Mouse (Mus musculus) c-Kit-positive CD71-positive TER-119-positive erythroid progenitor cells, embryonic 14.5 days (primary cell): Measurements from ENCODE around the gene 1700014D04Rik.
"Not testable (repeated sequence)": the region's sequence is repeated elsewhere in the genome, so short reads cannot be mapped to it uniquely, and the experiment has no call there.

Experiments used
- DNase-seq: peaks from one replicate; pipeline ENCODE4 v3.0.0-alpha.2; 2013; ENCODE audit warnings: low spot score

Gene 1700014D04Rik

DNA sequence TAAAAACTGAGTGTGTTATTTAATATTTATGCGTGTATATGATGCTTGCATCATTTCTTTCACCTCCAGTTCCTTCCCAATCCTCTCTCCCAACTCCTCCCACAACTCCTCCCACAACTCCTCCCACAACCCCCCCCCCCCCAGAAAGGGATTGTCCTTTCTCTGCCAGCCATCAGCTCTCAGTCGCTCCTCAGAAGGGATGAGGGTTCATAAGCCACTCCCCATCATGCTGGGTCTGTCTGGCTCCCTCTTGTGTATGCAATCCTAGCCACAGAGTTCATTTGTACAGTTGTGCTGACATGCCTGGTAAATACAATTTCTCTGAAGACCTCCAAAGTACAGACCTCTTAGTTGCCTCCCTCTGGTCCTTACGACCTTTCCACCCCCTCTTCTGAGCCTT lies 11.4 kb downstream of the 1700014D04Rik start:
- DNase-seq = peak; percentile 50

DNA sequence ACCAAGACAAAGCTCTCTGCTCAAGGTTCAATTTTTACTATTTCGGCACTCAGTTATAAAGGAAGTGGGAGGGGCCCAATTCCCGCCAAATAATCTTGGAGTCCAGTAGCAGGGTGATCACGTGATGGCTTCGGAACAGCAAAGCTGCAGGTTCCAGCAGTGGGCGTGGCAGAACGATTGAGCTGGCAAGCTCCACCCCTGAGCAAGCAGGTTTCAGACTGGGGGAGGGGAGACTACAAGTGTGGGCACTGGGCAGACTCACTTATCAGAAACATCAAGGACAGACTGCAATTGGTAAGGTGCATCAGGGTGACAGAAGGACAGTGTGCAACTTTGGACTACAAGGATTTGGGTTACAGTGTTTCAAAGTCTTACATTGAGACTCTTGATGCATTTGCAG lies 12.2 kb downstream of the 1700014D04Rik start:
- peak; percentile 53 for DNase-seq

DNA sequence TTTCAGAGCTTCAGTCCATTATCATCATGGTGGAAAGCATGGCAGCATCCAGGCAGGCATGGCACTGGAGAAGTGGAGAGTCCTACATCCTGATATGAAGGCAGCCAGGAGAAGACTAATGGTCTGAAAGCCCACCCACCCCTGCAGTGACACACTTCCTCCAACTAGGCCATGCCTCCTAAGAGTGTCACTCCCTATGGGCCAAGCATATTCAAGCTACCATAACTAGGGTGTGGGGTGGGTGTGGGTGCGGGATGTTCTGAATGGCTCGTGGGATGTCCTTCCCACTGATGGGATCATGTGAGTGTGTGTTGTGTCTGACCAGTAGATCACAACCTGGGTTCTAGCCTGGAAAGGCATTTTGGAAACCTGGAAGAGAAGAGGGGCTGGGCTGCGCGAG lies 12.6 kb downstream of the 1700014D04Rik start:
- DNase-seq = no peak

DNA sequence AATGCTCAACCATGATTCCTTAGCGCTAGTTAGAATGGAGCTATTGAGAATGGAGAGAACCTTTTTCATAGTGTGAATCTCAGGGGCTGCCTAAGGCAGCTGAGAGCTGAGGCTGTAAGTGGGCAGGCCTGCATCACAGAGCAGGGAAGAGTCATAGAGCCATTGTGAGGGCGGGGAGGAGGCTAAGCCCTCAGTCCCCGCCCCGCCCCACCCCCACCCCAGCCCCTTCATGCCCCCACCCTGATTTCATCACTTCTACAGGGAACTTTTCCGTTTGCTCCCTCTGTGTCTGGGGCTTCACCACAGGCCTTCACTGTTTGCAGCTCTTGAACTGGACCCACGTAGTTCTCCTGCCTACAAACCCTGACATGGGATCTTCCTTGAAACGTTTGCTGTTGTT lies 14.9 kb downstream of the 1700014D04Rik start, which contains the start of gene Spata31d1d:
Spata31d1d (minus strand) TSS at position 101 of the 400 bp plus-strand sequence.
- no peak for DNase-seq

DNA sequence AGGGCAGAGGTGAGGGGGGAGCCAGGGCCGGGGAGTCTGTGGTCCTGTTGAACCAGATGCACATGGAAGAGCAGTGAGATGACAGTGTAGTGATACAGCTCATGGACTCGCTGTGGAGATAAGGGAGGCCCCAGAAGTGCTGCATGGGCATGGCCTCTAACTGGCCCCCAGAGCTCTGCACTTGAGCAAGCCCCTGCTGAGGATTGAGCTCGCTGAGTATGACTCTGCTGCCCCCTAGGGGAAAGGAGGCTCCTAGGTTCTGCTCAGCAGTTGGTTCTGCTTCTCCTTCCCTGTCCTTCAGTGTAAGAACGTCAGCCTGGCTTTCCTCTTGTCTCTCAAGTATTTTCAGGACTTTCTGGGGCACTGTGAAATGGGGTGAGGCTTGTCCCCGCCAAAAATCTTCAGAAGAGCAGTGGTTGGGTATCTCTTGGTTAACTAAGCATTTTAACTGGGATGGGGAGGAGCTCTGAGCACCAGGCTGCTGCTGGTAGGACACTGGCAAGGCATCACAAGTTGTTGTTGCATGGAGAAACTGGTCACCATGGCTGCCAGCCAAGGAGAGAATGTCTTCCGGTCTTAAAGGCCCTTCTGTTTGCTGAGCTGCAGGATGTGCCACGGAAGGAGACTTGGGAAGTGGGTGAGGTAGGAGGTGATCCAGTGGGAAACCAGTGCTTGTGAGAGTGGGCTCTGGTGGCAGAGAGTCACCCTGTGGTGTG lies 18.0 kb downstream of the 1700014D04Rik start:
- peak; percentile 83 for DNase-seq

DNA sequence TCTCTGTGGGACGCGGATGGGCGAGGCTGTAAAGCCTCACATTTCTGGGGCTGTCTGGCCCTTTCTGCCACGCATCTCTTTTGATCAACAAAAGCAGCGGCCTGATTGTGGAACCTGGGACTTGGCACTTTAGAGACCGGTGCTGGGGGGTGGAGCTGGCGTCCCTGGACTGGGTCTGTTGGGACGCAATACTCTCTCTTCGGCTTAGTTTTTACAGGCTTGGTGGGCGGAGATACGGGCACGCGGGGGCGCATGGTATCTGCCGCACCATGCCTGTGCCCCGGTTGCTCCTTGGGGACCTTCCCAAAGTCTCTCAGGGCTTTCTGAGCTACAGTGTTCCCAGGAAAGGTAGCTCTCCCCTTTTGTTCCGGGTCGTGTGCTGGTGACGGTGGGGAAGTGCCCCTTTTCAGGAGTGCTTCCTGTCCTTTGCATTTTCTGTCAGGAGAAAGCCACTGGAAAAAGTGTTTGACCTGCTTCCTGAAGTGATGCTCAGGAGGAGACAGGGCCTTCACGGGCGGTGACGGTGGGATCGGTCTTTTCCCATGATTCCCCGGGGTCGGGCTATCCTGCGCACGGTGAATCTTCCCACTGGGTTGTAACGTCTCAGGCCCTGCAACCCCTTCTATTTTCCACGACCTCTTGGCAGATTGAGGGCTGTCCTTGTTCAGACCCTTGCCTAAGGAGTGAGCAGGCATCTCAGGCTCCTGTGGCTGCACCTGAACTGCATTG lies 20.2 kb downstream of the 1700014D04Rik start:
- DNase-seq = no peak

DNA sequence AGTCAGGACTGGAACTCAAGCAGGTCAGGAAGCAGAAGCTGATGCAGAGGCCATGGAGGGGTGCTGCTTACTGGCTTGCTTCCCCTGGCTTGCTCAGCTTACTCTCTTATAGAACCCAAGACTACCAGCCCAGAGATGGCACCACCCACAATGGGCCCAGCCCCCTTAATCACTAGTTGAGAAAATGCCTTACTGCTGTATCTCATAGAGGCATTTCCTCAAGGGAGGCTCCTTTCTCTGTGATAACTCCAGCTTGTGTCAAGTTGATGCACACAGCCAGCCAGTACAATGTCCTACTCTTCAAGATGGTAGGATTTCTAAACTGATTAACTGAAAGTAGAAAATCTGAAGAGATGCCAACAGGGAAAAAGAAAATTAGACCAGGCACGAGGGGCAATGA lies 24.5 kb downstream of the 1700014D04Rik start:
- DNase-seq = not testable (repeated sequence)

DNA sequence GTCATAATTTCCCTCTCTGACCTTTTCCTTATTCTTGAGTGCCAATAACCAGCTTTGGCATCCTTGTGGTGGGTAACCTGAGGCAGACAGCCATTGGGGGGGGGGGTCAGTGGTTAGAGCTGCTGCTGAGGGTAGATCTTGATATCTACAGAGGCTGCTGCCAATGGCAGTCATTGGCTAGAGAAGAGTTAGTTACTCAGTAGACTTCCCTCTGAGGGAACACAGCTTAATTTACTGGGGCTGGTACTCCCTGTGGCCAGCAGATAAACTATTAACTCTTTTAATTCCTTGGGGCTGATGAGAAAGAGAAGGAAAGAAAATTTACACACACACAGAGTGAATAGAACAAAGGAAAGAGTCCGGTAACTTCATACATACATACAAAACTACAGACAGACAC lies 27.1 kb downstream of the 1700014D04Rik start:
- no peak for DNase-seq

DNA sequence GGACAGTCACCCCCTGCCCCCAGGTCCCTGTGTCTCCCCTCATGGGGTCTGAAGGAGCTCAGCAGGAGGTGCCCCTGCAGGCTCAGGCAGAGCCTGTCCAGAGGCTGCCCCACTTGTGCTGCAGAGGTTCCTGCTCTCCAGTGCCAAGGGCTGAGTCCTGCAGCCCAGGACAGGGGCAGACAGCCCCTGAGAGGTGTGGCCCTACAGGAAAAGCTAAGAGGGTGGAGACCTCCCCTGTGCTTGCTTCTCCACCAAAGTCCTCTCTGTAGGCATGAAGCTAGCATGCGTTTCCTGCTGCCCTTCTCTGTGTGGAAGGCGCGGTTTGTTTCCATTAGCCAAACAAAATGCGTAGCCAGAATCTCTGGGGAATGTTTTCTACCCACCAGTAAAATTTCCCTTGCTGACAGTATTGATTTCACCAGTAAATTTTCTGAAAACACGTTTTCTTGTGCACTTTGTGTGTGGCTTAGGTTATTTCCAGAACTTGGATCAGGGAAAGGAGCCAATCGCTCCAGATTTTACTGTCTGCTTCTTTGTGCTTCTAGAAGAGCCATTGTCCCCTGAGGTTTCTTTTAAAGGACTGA lies 27.6 kb downstream of the 1700014D04Rik start:
- not testable (repeated sequence) for DNase-seq

DNA sequence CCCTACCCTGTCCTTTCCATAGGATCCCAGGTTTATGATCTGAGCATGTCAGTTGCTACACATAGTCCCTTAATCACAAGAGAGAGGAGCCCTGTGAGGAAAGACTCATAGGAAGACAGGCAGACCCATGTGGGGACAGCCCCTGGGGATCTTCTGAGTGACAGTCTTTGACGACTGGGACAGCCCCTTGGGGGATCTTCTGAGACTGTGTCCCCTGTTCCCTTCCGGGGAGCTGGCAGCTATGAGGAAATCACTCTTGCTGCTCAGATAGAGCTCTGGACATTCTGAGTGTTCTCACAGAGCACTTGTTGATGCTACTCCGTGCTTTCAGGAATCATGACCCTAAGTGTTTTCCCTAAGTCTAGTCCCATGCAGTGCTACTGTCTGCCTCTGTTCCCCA lies 32.8 kb downstream of the 1700014D04Rik start:
- DNase-seq = no peak

DNA sequence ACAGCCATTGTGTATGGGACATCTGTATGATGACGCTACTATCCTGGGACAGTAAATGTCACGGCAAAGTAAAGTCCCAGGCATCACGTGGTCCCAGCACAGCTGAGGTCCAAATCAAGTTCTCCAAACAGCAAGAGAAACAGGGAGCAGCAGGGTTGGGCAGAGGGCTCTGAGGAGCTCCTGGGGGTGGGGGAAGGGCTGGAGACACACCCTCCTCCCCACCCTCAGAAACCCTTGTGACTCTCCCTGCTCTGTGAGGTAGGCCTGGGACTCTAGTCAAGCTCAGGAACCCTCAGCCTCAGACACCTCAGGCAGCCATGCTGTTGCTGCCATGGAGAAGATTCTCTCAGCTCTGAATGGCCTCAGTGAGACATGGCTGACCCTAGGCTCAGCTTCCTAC lies 34.6 kb downstream of the 1700014D04Rik start, which contains the start of gene Spata31d1b:
Spata31d1b (plus strand) TSS at position 301 of the 400 bp plus-strand sequence.
- not testable (repeated sequence) for DNase-seq

DNA sequence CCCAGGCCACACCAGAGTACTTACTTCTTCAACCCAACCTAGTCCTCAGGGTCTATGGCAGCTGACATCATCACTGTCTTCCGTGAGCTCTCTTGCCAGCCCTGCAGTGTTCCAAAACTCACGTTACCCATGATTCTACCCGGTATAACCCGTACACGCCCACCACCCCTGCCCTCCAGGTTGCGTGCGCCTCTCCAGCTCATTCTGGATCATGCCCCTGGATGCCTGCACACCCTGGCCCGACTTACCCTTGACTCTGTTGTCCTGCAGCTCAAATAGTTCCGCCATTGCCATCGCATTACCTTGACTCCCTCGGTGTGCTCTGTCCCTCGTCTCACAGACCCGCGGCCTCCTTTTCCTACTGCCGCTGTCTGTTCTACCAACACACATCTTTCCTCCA lies 36.3 kb downstream of the 1700014D04Rik start, which contains the start of gene Spata31d1a:
Spata31d1a (minus strand) TSS at position 101 of the 400 bp plus-strand sequence.
- DNase-seq = no peak

DNA sequence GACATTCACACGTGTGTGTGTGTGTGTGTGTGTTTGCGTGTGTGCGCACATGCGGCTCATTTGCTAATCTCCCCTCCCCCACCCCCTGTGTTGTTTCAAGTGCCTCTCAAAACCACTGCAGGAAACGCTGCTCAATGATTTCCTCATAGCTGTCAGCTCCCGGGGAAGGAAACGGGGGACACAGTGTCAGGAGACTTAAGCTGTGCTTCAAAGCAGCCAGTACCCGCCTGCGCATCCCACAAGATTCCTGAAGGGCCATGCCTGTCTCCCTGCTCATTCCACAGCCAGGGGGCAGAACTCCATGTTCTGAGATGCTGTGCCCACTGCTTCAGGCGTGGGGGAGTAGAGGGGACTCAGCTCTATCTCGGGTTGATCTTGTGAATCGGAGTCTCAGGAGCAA lies 42.0 kb downstream of the 1700014D04Rik start:
- DNase-seq = no peak

DNA sequence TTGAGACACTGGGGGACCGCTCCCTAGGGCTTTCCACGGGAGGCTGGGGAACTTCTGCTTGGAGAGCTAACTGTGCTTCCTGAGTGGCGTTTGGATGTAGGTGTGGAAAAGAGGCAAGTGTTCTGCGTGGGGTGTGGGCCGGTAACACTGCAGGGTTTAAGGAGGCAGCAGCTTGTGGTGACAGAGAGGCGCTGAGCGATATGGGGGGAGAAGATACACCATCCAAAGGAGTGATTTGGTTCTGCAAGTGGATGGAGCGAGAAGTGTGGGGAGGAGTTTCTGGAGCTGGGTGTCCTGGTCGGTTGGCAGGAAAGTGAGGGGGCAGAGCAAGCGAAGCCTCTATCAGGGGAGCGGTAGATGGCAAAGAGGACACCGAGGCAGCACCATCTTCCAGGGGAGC lies 43.0 kb downstream of the 1700014D04Rik start:
- no peak for DNase-seq

DNA sequence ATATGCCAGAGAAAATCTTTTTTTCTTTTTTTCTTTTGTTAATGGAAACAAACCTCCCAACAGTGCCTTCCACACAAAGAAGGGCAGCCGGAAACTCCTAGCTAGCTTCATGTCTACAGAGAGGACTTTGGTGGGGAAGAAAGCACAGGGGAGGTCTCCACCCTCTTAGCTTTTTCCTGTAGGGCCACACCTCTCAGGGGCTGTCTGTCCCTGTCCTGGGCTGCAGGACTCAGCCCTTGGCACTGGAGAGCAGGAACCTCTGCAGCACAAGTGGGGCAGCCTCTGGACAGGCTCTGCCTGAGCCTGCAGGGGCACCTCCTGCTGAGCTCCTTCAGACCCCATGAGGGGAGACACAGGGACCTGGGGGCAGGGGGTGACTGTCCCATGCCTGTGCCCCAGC lies 46.4 kb downstream of the 1700014D04Rik start:
- not testable (repeated sequence) for DNase-seq

DNA sequence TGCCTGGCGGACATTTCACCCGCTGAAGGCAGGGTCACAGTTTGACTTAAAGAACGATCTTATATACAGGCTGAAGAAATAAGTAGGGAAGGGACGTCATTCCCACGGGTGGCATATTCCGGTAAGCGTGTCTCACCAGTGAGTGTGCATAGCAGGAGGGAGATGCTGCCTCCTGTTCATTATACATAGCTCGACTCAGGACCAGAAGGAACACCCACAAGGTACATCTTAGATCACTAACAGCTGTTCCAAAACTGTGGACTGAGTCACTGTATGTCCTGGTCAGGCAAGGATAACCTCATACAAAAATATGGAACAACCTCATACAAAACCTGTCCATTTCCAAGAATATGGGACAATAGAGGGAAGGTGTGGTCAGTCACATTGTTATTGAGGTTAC lies 47.4 kb downstream of the 1700014D04Rik start:
- DNase-seq = no peak

DNA sequence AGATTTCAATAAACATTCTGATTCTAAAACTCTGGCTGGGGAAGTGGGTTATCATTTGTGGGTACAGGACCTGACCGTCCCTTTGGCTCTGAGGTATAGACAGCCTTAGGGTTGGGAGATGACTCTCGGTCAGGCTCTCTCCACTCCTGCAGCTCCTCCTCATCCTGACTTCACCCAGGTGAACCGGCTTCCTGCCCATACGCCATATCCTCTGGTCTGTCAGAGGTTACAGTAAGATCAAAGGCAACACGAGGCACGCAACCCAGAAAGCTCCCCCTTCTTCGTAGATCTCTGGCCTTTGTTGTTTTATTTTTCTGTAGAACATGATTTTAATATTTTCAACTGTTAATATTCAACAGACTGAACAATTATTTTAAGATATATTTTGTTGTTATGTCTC lies 50.8 kb downstream of the 1700014D04Rik start:
- DNase-seq = no peak

DNA sequence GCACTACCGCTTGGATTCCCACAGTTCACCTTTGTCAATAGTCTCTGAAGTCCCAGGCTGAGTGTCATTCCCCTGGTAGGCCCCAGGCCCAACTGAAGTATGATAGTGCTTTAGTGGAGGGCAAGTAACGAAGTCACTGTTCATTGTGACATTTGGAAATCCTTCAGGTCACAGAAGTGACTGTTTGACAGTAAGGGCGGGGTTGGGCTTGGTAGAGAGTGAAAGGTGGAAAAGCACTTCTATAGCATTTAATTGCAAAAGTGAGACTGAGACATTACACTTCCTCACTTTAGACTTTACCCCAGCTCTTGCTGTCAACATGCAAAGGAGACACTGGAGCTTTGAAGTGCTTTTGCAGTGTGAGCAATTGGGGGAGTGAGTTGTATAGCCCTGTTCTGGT lies 52.5 kb downstream of the 1700014D04Rik start, which contains the start of gene 4921517D22Rik:
4921517D22Rik (minus strand) TSS at position 101 of the 400 bp plus-strand sequence.
- DNase-seq = no peak

DNA sequence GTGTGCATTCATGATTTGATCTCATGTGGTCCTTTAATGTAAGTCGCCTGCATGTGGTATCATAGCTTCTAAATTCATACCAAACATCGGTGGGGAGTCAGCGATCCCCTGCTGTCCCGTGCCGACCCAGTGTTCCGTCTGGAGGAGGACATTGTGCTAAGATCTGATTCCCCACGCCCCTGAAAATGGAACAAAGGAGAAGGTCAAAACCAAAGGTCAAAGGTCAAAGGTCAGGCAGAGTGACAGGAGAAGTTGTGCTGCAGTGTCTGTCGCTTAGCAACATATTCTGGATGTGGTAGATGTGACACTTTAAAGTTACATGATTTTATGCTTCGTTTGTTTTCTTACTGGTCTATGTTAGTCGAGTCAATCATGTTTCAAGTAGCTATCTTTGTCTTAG lies 55.1 kb downstream of the 1700014D04Rik start:
- DNase-seq = no peak
